Mouse (Mus musculus): ENCODE results near the gene 1700123O20Rik.

1700123O20Rik gene

GRCm38 (mm10) chr14:54727565-54727964, 41.5 kb downstream of the 1700123O20Rik start:
- DNase-seq, result no peak

GRCm38 (mm10) chr14:54728823-54729653, 43.0 kb downstream of the 1700123O20Rik start:
- DNase-seq, result no peak

- no peak for DNase-seq
Measured at GRCm38 (mm10) chr14:54730305-54730704, 44.3 kb downstream of the 1700123O20Rik start.

DNA sequence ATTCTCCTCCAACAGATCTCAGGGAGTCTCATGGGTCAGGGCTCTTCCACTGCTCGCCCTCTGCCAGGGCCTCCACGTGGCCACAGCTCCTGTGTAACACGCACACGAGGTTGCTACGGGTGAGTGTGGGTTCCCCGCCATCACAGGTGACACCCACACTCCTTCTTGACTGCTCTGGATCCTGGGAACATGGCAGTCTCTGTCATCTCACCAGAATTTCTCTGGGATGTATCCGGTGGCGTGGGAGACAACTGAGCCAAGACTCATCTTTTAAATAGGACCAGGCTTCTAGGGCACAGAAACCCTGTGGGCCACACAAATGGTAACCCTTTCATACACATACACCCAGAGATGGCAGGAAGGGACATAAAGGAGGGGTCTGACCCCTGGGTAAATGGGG, 46.2 kb downstream of the 1700123O20Rik start:
- DNase-seq, result no peak

DNA sequence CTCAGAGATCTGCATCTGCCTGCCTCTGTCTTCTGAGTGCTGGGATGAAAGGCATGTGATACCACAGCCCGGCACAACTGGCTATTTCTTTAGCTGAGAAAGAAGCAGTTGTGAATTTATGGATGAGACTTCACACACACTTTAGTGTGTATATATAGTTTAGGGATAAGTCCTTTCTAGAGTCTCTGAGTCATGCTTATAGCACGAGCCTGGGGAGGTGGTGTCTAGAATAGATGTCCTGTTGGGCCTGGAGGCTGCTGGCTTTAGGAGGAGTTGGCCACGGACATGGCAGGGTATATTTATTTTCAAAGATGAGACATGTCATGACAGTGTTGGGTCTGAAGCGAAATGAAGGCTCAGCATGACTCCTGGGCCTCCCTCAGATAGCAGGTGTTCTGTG, 48.0 kb downstream of the 1700123O20Rik start:
- DNase-seq, result no peak

DNA sequence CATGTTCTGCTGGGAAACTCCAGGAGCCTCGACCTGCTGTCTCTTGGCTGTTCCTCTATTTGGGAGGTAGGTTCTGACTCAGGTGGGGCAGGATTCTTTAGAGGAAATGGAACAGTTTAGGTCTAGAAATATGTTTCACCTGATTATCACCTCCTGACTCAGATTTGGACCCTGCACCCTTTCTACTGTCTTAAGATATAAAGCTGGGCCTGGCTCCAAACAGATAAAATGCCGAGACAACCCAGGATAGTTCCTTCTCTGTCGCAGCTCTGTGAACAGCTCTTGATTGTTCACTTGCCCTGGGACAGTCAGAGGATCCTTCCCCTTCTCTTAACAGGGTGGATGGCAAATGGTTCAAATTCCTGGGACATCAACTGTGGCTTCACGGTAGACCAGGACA, 49.2 kb downstream of the 1700123O20Rik start:
- DNase-seq, result no peak

- no peak for DNase-seq
Measured at GRCm38 (mm10) chr14:54736555-54737552, 50.8 kb downstream of the 1700123O20Rik start.

DNA sequence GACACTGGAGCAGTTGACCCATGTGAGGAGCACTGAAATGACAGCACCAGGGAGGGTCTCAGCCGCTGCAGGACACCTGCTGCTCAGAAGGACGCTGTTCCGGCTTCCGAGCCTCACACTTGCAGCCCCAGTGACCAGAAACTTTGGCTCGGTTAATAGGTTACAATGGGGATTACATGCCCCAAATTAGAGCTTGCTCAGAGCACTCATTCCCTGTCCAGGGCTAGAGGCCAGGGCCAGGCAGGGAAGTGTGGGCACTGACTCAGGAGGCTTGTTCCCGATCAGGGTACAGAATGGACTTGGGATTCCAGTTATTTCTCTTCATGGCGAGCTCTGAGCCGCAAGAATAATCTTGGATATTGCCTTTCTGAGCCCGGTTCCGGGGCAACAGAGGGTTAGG, 51.6 kb downstream of the 1700123O20Rik start:
- no peak for DNase-seq
